Comparison of ENCODE assay signal across 30 mouse cellular contexts in the genomic region with DNA sequence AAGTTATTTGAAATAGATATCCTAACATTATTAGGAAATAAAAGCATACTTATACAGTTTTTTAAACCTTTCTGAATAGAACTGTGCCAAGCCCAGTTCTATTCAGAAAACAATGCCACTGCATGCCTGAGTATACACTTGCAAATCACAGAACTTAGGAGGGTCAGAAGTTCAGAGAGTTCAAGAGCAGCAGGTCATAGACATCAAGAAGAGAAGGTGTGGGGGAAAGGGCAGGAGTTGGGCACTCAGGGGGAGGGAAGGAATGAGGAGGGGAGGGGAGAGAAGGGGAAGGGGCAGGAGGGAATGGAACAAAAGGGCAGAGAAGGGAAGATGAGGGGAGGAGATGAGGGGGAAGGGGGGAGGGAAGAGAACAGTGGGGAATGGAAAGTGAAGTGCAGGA. TPM values are rescaled to one million over a fixed set of nuclear protein-coding genes. Genes with fewer than 3 reads are reported as not detected.
"Had no signal": no experiment of that assay in that cellular context is flagged by ENCODE, and none has a peak within 500 bp of the region (broad histone marks: within the 10 kb centered on the region; RNA-seq: fewer than 3 reads in every experiment).

No protein-coding gene starts in this region.

- H3K27ac ChIP-seq: gastrocnemius, adult 2 months; heart, embryonic 10.5 days; hindbrain, embryonic 10.5 days; hindbrain, embryonic 12.5 days; hindbrain, embryonic 14.5 days; kidney, embryonic 15.5 days; kidney, postnatal 0 days; limb, embryonic 13.5 days; limb, embryonic 15.5 days; liver, embryonic 12.5 days had no signal

- H3K27me3 ChIP-seq: heart, embryonic 12.5 days; hindbrain, embryonic 12.5 days; kidney, embryonic 15.5 days; limb, embryonic 13.5 days; limb, embryonic 15.5 days; liver, embryonic 12.5 days had no signal

- H3K4me1 ChIP-seq: heart, embryonic 10.5 days; hindbrain, embryonic 12.5 days; kidney, embryonic 15.5 days; limb, embryonic 13.5 days; limb, embryonic 15.5 days; liver, embryonic 12.5 days had no signal

- H3K9me3 ChIP-seq: heart, embryonic 10.5 days; heart, embryonic 12.5 days; hindbrain, embryonic 10.5 days; hindbrain, embryonic 12.5 days; kidney, embryonic 15.5 days; limb, embryonic 13.5 days; limb, embryonic 15.5 days; liver, embryonic 12.5 days had no signal

- H3K36me3 ChIP-seq: heart, embryonic 10.5 days; heart, embryonic 12.5 days; hindbrain, embryonic 10.5 days; hindbrain, embryonic 12.5 days; kidney, embryonic 15.5 days; limb, embryonic 13.5 days; limb, embryonic 15.5 days; liver, embryonic 12.5 days had no signal

- H3K4me3 ChIP-seq: gastrocnemius, adult 2 months; heart, embryonic 10.5 days; heart, embryonic 12.5 days; hindbrain, embryonic 10.5 days; hindbrain, embryonic 12.5 days; kidney, embryonic 15.5 days; limb, embryonic 13.5 days; limb, embryonic 15.5 days; liver, embryonic 12.5 days had no signal

- DNase-seq: gastrocnemius, adult 2 months; gastrocnemius, postnatal 10 days; gastrocnemius, postnatal 25 days; heart, adult 18-20 months; heart, postnatal 10 days; heart, postnatal 4 days; kidney, adult 11 months; kidney, adult 2 months; kidney, adult 9 months; kidney, postnatal 14 days; kidney, postnatal 36 days; layer of hippocampus, adult 9-11 months; layer of hippocampus, postnatal 36 days; left cerebral cortex, postnatal 4 days had no signal

RNA-seq across cellular contexts. Expression of a gene that starts 23.6 kb away (rescaled TPM):
- polyA plus RNA-seq: heart, embryonic 10.5 days; heart, embryonic 12.5 days; heart, embryonic 14.5 days; heart, embryonic 16.5 days; hindbrain, embryonic 10.5 days; hindbrain, embryonic 12.5 days; hindbrain, embryonic 14.5 days; hindbrain, embryonic 16.5 days; large intestine, adult 2 months; limb, embryonic 11.5 days; limb, embryonic 13.5 days; limb, embryonic 15.5 days; liver, adult 2 months; liver, embryonic 12.5 days had no signal
